Mouse (Mus musculus): ENCODE data around the gene Atp7b. TPM values are rescaled to one million over a fixed set of nuclear protein-coding genes. Genes with fewer than 3 reads are reported as not detected.
A peak's percentile ranks its signal among the peaks of the same experiment; 100 is the strongest.

Gene Atp7b
- total RNA-seq, 2 experiments from 2014 or later, result 0.96 to 4.3 TPM

- no peak for ATAC-seq (replicated peaks; ENCODE audit: low FRiP score, poor library complexity, severe bottlenecking)
Measured at GRCm38 (mm10) chr8:22030990-22031389, 29.1 kb downstream of the Atp7b start.

- ATAC-seq (replicated peaks; ENCODE audit: low FRiP score, poor library complexity, severe bottlenecking), result peak; percentile 56; the same call in 1 of the 2 replicates
Measured at GRCm38 (mm10) chr8:22028973-22029372, 31.1 kb downstream of the Atp7b start.

GRCm38 (mm10) chr8:22025241-22025640 is 34.9 kb downstream of the Atp7b start:
- ATAC-seq (replicated peaks; ENCODE audit: low FRiP score, poor library complexity, severe bottlenecking), result no peak

- ATAC-seq (replicated peaks; ENCODE audit: low FRiP score, poor library complexity, severe bottlenecking), result no peak
Measured at GRCm38 (mm10) chr8:22022244-22022643, 37.9 kb downstream of the Atp7b start.

- no peak for ATAC-seq (replicated peaks; ENCODE audit: low FRiP score, poor library complexity, severe bottlenecking)
Measured at GRCm38 (mm10) chr8:22019498-22019897, 40.6 kb downstream of the Atp7b start.

- no peak for ATAC-seq (replicated peaks; ENCODE audit: low FRiP score, poor library complexity, severe bottlenecking)
Measured at GRCm38 (mm10) chr8:22017731-22018130, 42.4 kb downstream of the Atp7b start.

GRCm38 (mm10) chr8:22013034-22013707 is 46.9 kb downstream of the Atp7b start:
- ATAC-seq (replicated peaks; ENCODE audit: low FRiP score, poor library complexity, severe bottlenecking), result no peak

GRCm38 (mm10) chr8:22009403-22009802 is 50.7 kb downstream of the Atp7b start:
- ATAC-seq (replicated peaks; ENCODE audit: low FRiP score, poor library complexity, severe bottlenecking), result no peak

GRCm38 (mm10) chr8:22006423-22006822 is 53.7 kb downstream of the Atp7b start:
- no peak for ATAC-seq (replicated peaks; ENCODE audit: low FRiP score, poor library complexity, severe bottlenecking)

GRCm38 (mm10) chr8:22004750-22005522 is 55.2 kb downstream of the Atp7b start:
- ATAC-seq (replicated peaks; ENCODE audit: low FRiP score, poor library complexity, severe bottlenecking), result no peak

GRCm38 (mm10) chr8:21995181-21995580 is 64.9 kb downstream of the Atp7b start:
- ATAC-seq (replicated peaks; ENCODE audit: low FRiP score, poor library complexity, severe bottlenecking), result no peak

- no peak; the same call in 1 of the 2 replicates for ATAC-seq (replicated peaks; ENCODE audit: low FRiP score, poor library complexity, severe bottlenecking)
Measured at GRCm38 (mm10) chr8:21992184-21992583, 67.9 kb downstream of the Atp7b start.

- no peak for ATAC-seq (replicated peaks; ENCODE audit: low FRiP score, poor library complexity, severe bottlenecking)
Measured at GRCm38 (mm10) chr8:21981664-21982337, 78.3 kb downstream of the Atp7b start.

- ATAC-seq (replicated peaks; ENCODE audit: low FRiP score, poor library complexity, severe bottlenecking), result no peak
Measured at GRCm38 (mm10) chr8:21978193-21978592, 81.9 kb downstream of the Atp7b start.

- ATAC-seq (replicated peaks; ENCODE audit: low FRiP score, poor library complexity, severe bottlenecking), result no peak
Measured at GRCm38 (mm10) chr8:21969475-21969874, 90.6 kb downstream of the Atp7b start, which contains the start of gene Ccdc70. Ccdc70 (plus strand) TSS chr8:21969775.

- ATAC-seq (replicated peaks; ENCODE audit: low FRiP score, poor library complexity, severe bottlenecking), result no peak
Measured at GRCm38 (mm10) chr8:21966646-21967045, 93.5 kb downstream of the Atp7b start.

- no peak for ATAC-seq (replicated peaks; ENCODE audit: low FRiP score, poor library complexity, severe bottlenecking)
Measured at GRCm38 (mm10) chr8:21958414-21958813, 101.7 kb downstream of the Atp7b start, which contains the start of gene Fam90a1a. Fam90a1a (plus strand) TSS chr8:21958714.

GRCm38 (mm10) chr8:21956336-21956735 is 103.8 kb downstream of the Atp7b start:
- ATAC-seq (replicated peaks; ENCODE audit: low FRiP score, poor library complexity, severe bottlenecking), result no peak

GRCm38 (mm10) chr8:21955321-21955720 is 104.8 kb downstream of the Atp7b start:
- no peak for ATAC-seq (replicated peaks; ENCODE audit: low FRiP score, poor library complexity, severe bottlenecking)

GRCm38 (mm10) chr8:21947311-21948017 is 112.6 kb downstream of the Atp7b start:
- ATAC-seq (replicated peaks; ENCODE audit: low FRiP score, poor library complexity, severe bottlenecking), result no peak

Measured in erythroblast, adult 5-6 weeks (primary cell).